8 mouse cellular contexts compared by ENCODE assay signal in the genomic region with DNA sequence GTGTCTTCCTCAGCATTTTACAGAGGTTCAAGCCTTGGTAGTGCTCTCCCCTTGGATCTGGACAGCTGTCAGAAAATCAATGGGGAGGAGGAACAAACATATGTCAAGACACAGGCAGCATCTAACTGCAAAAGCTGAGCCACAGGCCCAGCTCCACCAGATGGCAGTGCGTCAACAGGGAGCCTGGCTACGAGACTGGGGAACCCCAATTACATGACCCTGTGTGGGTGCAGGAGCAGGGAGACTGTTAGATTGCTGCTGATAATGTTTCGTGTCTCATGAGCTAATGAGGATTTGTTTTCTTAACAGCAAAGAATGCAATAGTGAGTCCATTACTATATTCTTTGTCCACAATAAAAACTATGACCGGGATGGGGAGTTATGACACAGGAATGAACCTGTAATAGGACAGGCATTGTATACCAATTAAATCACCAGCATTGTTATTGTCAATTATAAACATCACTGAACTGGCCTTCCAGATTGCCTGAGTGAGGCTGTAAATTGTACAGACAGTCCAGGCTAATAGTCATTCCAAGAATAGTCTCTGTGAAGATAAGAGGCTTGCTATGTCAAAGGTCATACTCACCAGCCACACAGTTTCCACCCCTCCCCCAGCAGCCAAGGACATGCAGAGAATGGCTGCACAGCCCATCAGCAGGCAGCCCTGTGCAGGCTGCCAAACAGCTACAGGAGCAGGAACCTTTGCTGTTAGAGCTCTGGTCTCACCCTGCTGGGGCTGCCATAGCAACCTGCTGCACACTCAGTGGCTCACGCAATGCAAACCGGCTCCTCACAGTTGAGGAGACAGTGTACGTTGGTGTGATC. TPM values are rescaled to one million over a fixed set of nuclear protein-coding genes. Genes with fewer than 3 reads are reported as not detected.
DNase-seq lines count a peak whose midpoint lies in the region; ATAC-seq and TF ChIP-seq lines count a peak whose summit lies in the region.

No protein-coding gene starts in this region.

- H3K4me2 ChIP-seq in heart, embryonic 16.5 days (ENCODE audit: low read depth, low read length) = peak overlapping the region; percentile 47
- peak overlapping the region; percentile 1 for H3K4me2 ChIP-seq in midbrain, postnatal 0 days (ENCODE audit: low read depth, low read length, poor library complexity, severe bottlenecking)

- H3K9me3 ChIP-seq in heart, embryonic 16.5 days (replicated peaks; ENCODE audit: control insufficient read depth, low read length) = no peaks in the 10 kb centered on the region
- no peaks in the 10 kb centered on the region for H3K9me3 ChIP-seq in midbrain, postnatal 0 days (ENCODE audit: low read length)

- intact Hi-C loops in heart, postnatal 25 days (cut with DNase I) = loop anchor here (1.0 to 5.0 kb wide), 2 partner anchors 60 to 187 kb away; no protein-coding TSS in a partner anchor

- WGBS in heart, embryonic 16.5 days = 9% methylated on average over 7 of the region's 7 CpGs
- 9% methylated on average over 7 of the region's 7 CpGs for WGBS in midbrain, postnatal 0 days

- no peak for TF ChIP-seq POLR2A in embryonic fibroblast, embryonic 13.5 days (IDR thresholded peaks at IDR 0.05; ENCODE audit: low read depth, low read length)

- peak; percentile 91 for ATAC-seq in heart, embryonic 16.5 days (replicated peaks; ENCODE audit: extremely low read depth, insufficient read depth, low FRiP score)
- ATAC-seq in midbrain, postnatal 0 days (ENCODE audit: low FRiP score) = peak; percentile 89

- no peaks in the 10 kb centered on the region for H3K27me3 ChIP-seq in heart, embryonic 16.5 days (ENCODE audit: control insufficient read depth, insufficient read depth, low read length)
- H3K27me3 ChIP-seq in midbrain, postnatal 0 days (ENCODE audit: insufficient read depth, low read length) = no peaks in the 10 kb centered on the region

- no peak overlapping the region for H3K4me3 ChIP-seq in embryonic fibroblast, embryonic 13.5 days (ENCODE audit: insufficient read depth, low read length)
- no peak overlapping the region for H3K4me3 ChIP-seq in heart, embryonic 16.5 days (ENCODE audit: low read length)
- no peak overlapping the region for H3K4me3 ChIP-seq in midbrain, postnatal 0 days (ENCODE audit: low read depth, low read length)

- no peaks in the 10 kb centered on the region for H3K4me1 ChIP-seq in embryonic fibroblast, embryonic 13.5 days (ENCODE audit: control insufficient read depth, insufficient read depth, low read length)
- H3K4me1 ChIP-seq in heart, embryonic 16.5 days (ENCODE audit: control insufficient read depth, insufficient read depth, low read length) = peaks cover 14% of the 10 kb centered on the region
- peaks cover 6% of the 10 kb centered on the region; the same call in 1 of the 2 replicates for H3K4me1 ChIP-seq in midbrain, postnatal 0 days (ENCODE audit: insufficient read depth, low read length)

- H3K27ac ChIP-seq in embryonic fibroblast, embryonic 13.5 days (ENCODE audit: insufficient read depth, low read length) = no peak overlapping the region
- peak overlapping the region; percentile 78 for H3K27ac ChIP-seq in heart, embryonic 16.5 days (ENCODE audit: low read length)
- peak overlapping the region; percentile 55; the same call in 1 of the 2 replicates for H3K27ac ChIP-seq in midbrain, postnatal 0 days (ENCODE audit: low read depth, low read length)

- DNase-seq in heart, adult 11 months = peak; percentile 98
- no peak for DNase-seq in heart, postnatal 25 days (ENCODE audit: low spot score)
- peak; percentile 87 for DNase-seq in kidney, postnatal 10 days
- DNase-seq in liver = peak; percentile 58
- peak; percentile 85 for DNase-seq in midbrain, postnatal 0 days (ENCODE audit: low spot score)
- peak; percentile 36 for DNase-seq in telencephalon, adult 2 months (ENCODE audit: low read depth, low spot score)

- TF ChIP-seq CTCF in embryonic fibroblast, embryonic 13.5 days (IDR thresholded peaks at IDR 0.05; ENCODE audit: borderline replicate concordance, insufficient read depth, low read length) = peak; percentile 91
- TF ChIP-seq CTCF in midbrain, postnatal 0 days (IDR thresholded peaks at IDR 0.05) = peak; percentile 97

- H3K36me3 ChIP-seq in heart, embryonic 16.5 days (ENCODE audit: control insufficient read depth, insufficient read depth) = no peaks in the 10 kb centered on the region
- H3K36me3 ChIP-seq in midbrain, postnatal 0 days (ENCODE audit: insufficient read depth, low read length) = no peaks in the 10 kb centered on the region

- H3K9ac ChIP-seq in heart, embryonic 16.5 days (ENCODE audit: low read length) = peak overlapping the region; percentile 41
- no peak overlapping the region for H3K9ac ChIP-seq in midbrain, postnatal 0 days (replicated peaks; ENCODE audit: low read length, poor library complexity, severe bottlenecking)

RNA-seq across cellular contexts. Expression of a gene that starts 58.8 kb away (rescaled TPM):
- under 1 TPM; 0.14 to 0.16 TPM for total RNA-seq in heart, postnatal 25 days (2021)
- 0.70 TPM in 1 of 2 replicates, not detected in the other for polyA plus RNA-seq in embryonic fibroblast, embryonic 13.5 days (2011; ENCODE audit: insufficient read length, low read depth, missing spikeins)
- polyA plus RNA-seq in heart, embryonic 16.5 days (2015; fragmentation: Nextera tagmentation; extraction: Ambion mirVana) = not detected in 2 replicates
- 1.9 and 2.9 TPM in 2 replicates for total RNA-seq in midbrain, postnatal 0 days (2014; rRNA removed)
- polyA plus RNA-seq in midbrain, postnatal 0 days (2015; fragmentation: Nextera tagmentation; extraction: Ambion mirVana) = 0.27 and 0.79 TPM in 2 replicates
